Mouse (Mus musculus) heart, embryonic 15.5 days (tissue): ENCODE results near the gene Ly6g5c. TPM values are rescaled to one million over a fixed set of nuclear protein-coding genes. Genes with fewer than 3 reads are reported as not detected.

Experiments used
- ATAC-seq: fragments of 200-750 bp; cut with Nextera tagmentation; replicated peaks from 2 replicates; pipeline ENCODE4 v1.8.0; 2017; ENCODE audit warnings: low read depth, moderate TSS enrichment; ENCODE audit not compliant: insufficient number of reproducible peaks, insufficient read depth, low FRiP score
- H3K27ac ChIP-seq: fragments of 300-500 bp; sonication (generic); 2 replicates; pipeline ENCODE4 v1.5.1; 2015; ENCODE audit warnings: mild to moderate bottlenecking, inconsistent platforms
- H3K27me3 ChIP-seq: fragments of 300-500 bp; sonication (generic); 2 replicates; pipeline ENCODE4 v1.6.1; 2015; ENCODE audit warnings: inconsistent platforms
- H3K36me3 ChIP-seq: fragments of 300-500 bp; sonication (generic); 2 replicates; pipeline ENCODE4 v1.6.1; 2015; ENCODE audit warnings: mild to moderate bottlenecking, inconsistent platforms
- H3K4me1 ChIP-seq: fragments of 300-500 bp; sonication (generic); replicated peaks from 2 replicates; pipeline ENCODE4 v1.6.1; 2015; ENCODE audit warnings: inconsistent platforms
- H3K4me2 ChIP-seq: fragments of 300-500 bp; sonication (generic); 2 replicates; pipeline ENCODE4 v1.6.1; 2015; ENCODE audit warnings: inconsistent platforms, mild to moderate bottlenecking, moderate library complexity
- H3K4me3 ChIP-seq: fragments of 300-500 bp; sonication (generic); 2 replicates; pipeline ENCODE4 v1.5.1; 2015; ENCODE audit warnings: mild to moderate bottlenecking, inconsistent platforms
- H3K9ac ChIP-seq: fragments of 300-500 bp; sonication (generic); 2 replicates; pipeline ENCODE4 v1.6.1; 2015; ENCODE audit warnings: mild to moderate bottlenecking, inconsistent platforms
- H3K9me3 ChIP-seq: fragments of 300-500 bp; sonication (generic); replicated peaks from 2 replicates; pipeline ENCODE4 v1.6.1; 2016; ENCODE audit warnings: inconsistent platforms
- WGBS: fragments of 180-500 bp; shearing (Covaris S2); methylation state at CpG from one replicate; pipeline ENCODE4 v1.1.7; 2015; ENCODE audit warnings: mixed read lengths; 5-methylcytosine and 5-hydroxymethylcytosine counted together
- polyA plus RNA-seq: library from polyadenylated mRNA; unstranded; fragments of >200 nt; fragmentation: Nextera tagmentation; extraction: Ambion mirVana; gene quantifications from 2 replicates; pipeline ENCODE4 v1.2.1, GENCODE M21; 2015

The Ly6g5c gene
- polyA plus RNA-seq, 1 experiment from 2014 or later = not detected

- Histone ChIP-seq H3K9ac (no peak overlapping the region), H3K27ac (no peak overlapping the region), H3K4me2 (no peak overlapping the region), H3K4me1 (peaks cover 3% of the 10 kb centered on the region; the same call in 1 of the 2 replicates), H3K4me3 (no peak overlapping the region), H3K36me3 (peaks cover 88% of the 10 kb centered on the region), H3K9me3 (no peaks in the 10 kb centered on the region), H3K27me3 (no peaks in the 10 kb centered on the region)
- WGBS = 86% methylated on average over 12 of the region's 12 CpGs
- ATAC-seq = no peak
Measured at GRCm38 (mm10) chr17:35097164-35097655, 10.9 kb upstream of the Ly6g5c start.

GRCm38 (mm10) chr17:35100196-35100765 is 7.8 kb upstream of the Ly6g5c start:
- ATAC-seq = no peak
- Histone ChIP-seq H3K4me2 (no peak overlapping the region), H3K27me3 (no peaks in the 10 kb centered on the region), H3K4me3 (no peak overlapping the region), H3K36me3 (peaks cover 65% of the 10 kb centered on the region), H3K4me1 (peaks cover 13% of the 10 kb centered on the region), H3K9ac (no peak overlapping the region), H3K9me3 (no peaks in the 10 kb centered on the region), H3K27ac (no peak overlapping the region)
- 59% methylated on average over 10 of the region's 10 CpGs for WGBS

GRCm38 (mm10) chr17:35101161-35101560 is 6.9 kb upstream of the Ly6g5c start:
- Histone ChIP-seq H3K4me2 (no peak overlapping the region), H3K4me3 (no peak overlapping the region), H3K4me1 (peaks cover 17% of the 10 kb centered on the region), H3K27me3 (no peaks in the 10 kb centered on the region), H3K27ac (no peak overlapping the region), H3K9me3 (no peaks in the 10 kb centered on the region), H3K36me3 (peaks cover 61% of the 10 kb centered on the region), H3K9ac (no peak overlapping the region)
- ATAC-seq = no peak
- 79% methylated on average over 11 of the region's 11 CpGs for WGBS

- H3K4me1 ChIP-seq = peaks cover 19% of the 10 kb centered on the region
- H3K36me3 ChIP-seq = peaks cover 49% of the 10 kb centered on the region
- ATAC-seq = peak; percentile 40; the same call in 1 of the 2 replicates
- 0 out of 2 replicates have a peak overlapping the region, but pooled peaks have one; percentile 1 for H3K27ac ChIP-seq
- H3K9ac ChIP-seq = no peak overlapping the region
- H3K27me3 ChIP-seq = no peaks in the 10 kb centered on the region
- H3K4me2 ChIP-seq = no peak overlapping the region
- no peaks in the 10 kb centered on the region for H3K9me3 ChIP-seq
- WGBS = 58% methylated on average over 8 of the region's 8 CpGs
- H3K4me3 ChIP-seq = no peak overlapping the region
Measured at GRCm38 (mm10) chr17:35102299-35102698, 5.8 kb upstream of the Ly6g5c start.

GRCm38 (mm10) chr17:35103221-35103690 is 4.8 kb upstream of the Ly6g5c start:
- no peak overlapping the region for H3K4me3 ChIP-seq
- no peak; the same call in 1 of the 2 replicates for ATAC-seq
- H3K27ac ChIP-seq = no peak overlapping the region
- WGBS = 41% methylated on average over 6 of the region's 6 CpGs
- H3K9me3 ChIP-seq = no peaks in the 10 kb centered on the region
- no peak overlapping the region for H3K9ac ChIP-seq
- no peak overlapping the region for H3K4me2 ChIP-seq
- H3K36me3 ChIP-seq = peaks cover 40% of the 10 kb centered on the region
- no peaks in the 10 kb centered on the region for H3K27me3 ChIP-seq
- peaks cover 19% of the 10 kb centered on the region for H3K4me1 ChIP-seq

GRCm38 (mm10) chr17:35104079-35104478 is 4.0 kb upstream of the Ly6g5c start:
- no peak overlapping the region for H3K9ac ChIP-seq
- no peak overlapping the region for H3K4me3 ChIP-seq
- no peaks in the 10 kb centered on the region for H3K9me3 ChIP-seq
- 80% methylated on average over 7 of the region's 7 CpGs for WGBS
- no peaks in the 10 kb centered on the region for H3K27me3 ChIP-seq
- H3K4me2 ChIP-seq = no peak overlapping the region
- no peak overlapping the region for H3K27ac ChIP-seq
- peaks cover 31% of the 10 kb centered on the region for H3K36me3 ChIP-seq
- peaks cover 19% of the 10 kb centered on the region for H3K4me1 ChIP-seq
- ATAC-seq = no peak

- H3K27me3 ChIP-seq = no peaks in the 10 kb centered on the region
- H3K4me2 ChIP-seq = no peak overlapping the region
- H3K4me3 ChIP-seq = no peak overlapping the region
- H3K27ac ChIP-seq = no peak overlapping the region
- no peak for ATAC-seq
- peaks cover 19% of the 10 kb centered on the region for H3K4me1 ChIP-seq
- peaks cover 27% of the 10 kb centered on the region for H3K36me3 ChIP-seq
- no peaks in the 10 kb centered on the region for H3K9me3 ChIP-seq
- no peak overlapping the region for H3K9ac ChIP-seq
- WGBS = 65% methylated on average over 6 of the region's 6 CpGs
Measured at GRCm38 (mm10) chr17:35104754-35105153, 3.3 kb upstream of the Ly6g5c start.

GRCm38 (mm10) chr17:35105740-35106389 is 2.2 kb upstream of the Ly6g5c start:
- Histone ChIP-seq H3K9me3 (no peaks in the 10 kb centered on the region), H3K4me1 (peaks cover 19% of the 10 kb centered on the region), H3K27ac (no peak overlapping the region), H3K9ac (peak overlapping the region; percentile 44; the same call in 1 of the 2 replicates), H3K27me3 (no peaks in the 10 kb centered on the region), H3K36me3 (peaks cover 19% of the 10 kb centered on the region; the same call in 1 of the 2 replicates), H3K4me2 (0 out of 2 replicates have a peak overlapping the region, but pooled peaks have one; percentile 23), H3K4me3 (no peak overlapping the region)
- 24% methylated on average over 13 of the region's 13 CpGs for WGBS
- ATAC-seq = no peak

- 63% methylated on average over 3 of the region's 3 CpGs for WGBS
- Histone ChIP-seq H3K27me3 (no peaks in the 10 kb centered on the region), H3K4me2 (no peak overlapping the region), H3K4me3 (no peak overlapping the region), H3K27ac (no peak overlapping the region), H3K9ac (peak overlapping the region; percentile 44; the same call in 1 of the 2 replicates), H3K9me3 (no peaks in the 10 kb centered on the region), H3K36me3 (peaks cover 13% of the 10 kb centered on the region; the same call in 1 of the 2 replicates), H3K4me1 (peaks cover 19% of the 10 kb centered on the region)
- no peak for ATAC-seq
Measured at GRCm38 (mm10) chr17:35106522-35106921, 1.6 kb upstream of the Ly6g5c start.

GRCm38 (mm10) chr17:35111774-35112173 is 3.7 kb downstream of the Ly6g5c start:
- H3K27me3 ChIP-seq = no peaks in the 10 kb centered on the region
- H3K27ac ChIP-seq = peak overlapping the region; percentile 47
- 0 out of 2 replicates have a peak overlapping the region, but pooled peaks have one; percentile 17 for H3K4me3 ChIP-seq
- no peaks in the 10 kb centered on the region for H3K9me3 ChIP-seq
- peak; percentile 44; the same call in 1 of the 2 replicates for ATAC-seq
- peaks cover 9% of the 10 kb centered on the region for H3K36me3 ChIP-seq
- peak overlapping the region; percentile 36 for H3K4me2 ChIP-seq
- WGBS = 72% methylated on average over 9 of the region's 9 CpGs
- no peak overlapping the region for H3K9ac ChIP-seq
- H3K4me1 ChIP-seq = no peaks in the 10 kb centered on the region
